Mouse (Mus musculus) gastrocnemius, postnatal 36 days (tissue): ENCODE measurements around the gene Gata3. TPM values are rescaled to one million over a fixed set of nuclear protein-coding genes. Genes with fewer than 3 reads are reported as not detected.
A peak's percentile ranks its signal among the peaks of the same experiment; 100 is the strongest.

Experiments used
- DNase-seq, 2 experiments: peaks; one replicate each; pipeline ENCODE4 v3.0.0; 2022
- intact Hi-C: fragments of 180-260 bp; cut with DNase I; formaldehyde crosslinking; loops from one replicate; pipeline ENCODE4 v1.15.1; 2025
- total RNA-seq, 2 experiments: library from RNA; stranded (reverse); gene quantifications; 2 replicates each; pipeline ENCODE4 v1.2.3; 2021

The Gata3 gene
- total RNA-seq, 2 experiments from 2014 or later = 0.57 to 0.92 TPM

DNA sequence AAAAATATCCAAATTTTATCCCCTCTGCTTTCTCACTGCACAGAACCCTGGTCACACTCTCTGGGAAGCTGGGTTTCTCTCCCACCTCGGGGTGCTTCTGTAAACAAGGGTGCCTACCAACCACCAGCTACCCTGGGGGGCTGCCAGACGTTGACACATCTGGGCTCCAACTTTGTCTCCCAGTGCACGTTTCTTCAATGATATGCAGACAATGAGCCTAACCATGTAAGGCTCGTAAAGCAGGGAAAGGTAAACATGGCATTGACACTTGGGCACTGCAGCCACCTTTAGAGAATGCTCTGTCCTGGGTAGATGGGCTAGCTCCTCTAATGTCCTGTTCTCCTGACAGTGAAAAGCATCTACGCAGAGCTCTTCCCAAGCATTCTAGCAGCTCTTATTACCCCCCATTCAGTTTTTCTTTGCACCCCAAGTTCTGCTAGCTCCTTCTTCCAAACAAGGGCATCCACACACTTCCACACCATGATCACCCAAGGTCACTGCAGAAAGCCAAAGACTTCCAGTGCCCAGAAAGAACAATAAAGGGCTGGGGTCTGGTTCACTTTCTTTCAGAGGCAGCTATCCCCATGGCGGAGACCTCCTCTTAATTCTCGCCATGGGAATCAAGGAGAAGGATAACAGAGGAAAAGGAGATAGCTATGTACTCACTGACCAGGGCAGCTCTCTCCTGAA, 2.8 kb downstream of the Gata3 start:
- intact Hi-C loops = loop anchor here (5.0 to 10.0 kb wide), 3 partner anchors 128 to 1900 kb away; no protein-coding TSS in a partner anchor
- DNase-seq = no peak

DNA sequence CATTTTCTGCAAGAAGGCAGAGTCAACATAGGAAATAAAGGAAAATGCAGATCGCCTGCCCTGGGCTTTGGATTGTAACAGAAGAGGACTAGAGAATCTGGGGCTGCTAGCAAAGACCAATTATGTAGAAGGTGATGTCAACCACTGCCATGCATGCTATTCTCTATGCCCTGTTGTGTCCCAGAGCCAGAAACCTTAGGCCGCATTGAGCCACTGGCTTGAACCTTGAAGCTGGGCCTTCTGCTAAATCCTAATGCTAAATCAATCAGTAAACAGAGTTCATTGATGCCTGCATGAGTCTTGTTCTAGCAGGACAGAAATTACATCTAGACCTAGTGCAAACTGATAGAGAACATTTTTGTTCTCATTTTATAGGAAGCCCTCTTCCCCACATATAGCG, 3.8 kb downstream of the Gata3 start:
- intact Hi-C loops = loop anchor here (5.0 to 10.0 kb wide), 3 partner anchors 129 to 1901 kb away; no protein-coding TSS in a partner anchor
- no peak for DNase-seq

DNA sequence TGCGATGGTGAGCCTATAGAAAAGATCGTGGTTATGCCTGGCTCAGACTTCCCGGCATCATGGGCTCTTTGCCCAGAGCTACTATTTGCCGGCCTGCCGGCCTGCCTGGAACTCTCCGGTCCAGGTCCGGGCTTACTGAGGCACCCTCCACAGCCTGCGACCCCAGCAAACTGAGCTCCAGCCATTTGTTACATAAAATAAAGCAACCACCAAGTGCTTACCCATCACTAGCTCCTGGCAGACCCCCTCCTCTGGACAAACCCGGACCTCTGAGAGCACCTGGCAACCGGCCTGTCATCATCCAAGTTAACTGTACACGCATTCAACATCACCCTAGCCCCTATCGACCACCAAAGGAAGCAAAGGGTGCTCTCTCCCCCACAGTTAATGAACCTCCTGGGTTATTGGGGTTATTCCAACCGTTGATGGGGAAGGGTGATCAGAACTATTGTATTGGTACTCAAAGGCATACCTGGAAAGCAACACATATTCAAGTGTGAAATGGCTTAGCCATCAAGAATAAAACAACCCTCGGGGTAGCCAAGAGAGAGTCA, 4.5 kb downstream of the Gata3 start:
- DNase-seq = no peak
- intact Hi-C loops = loop anchor here (5.0 to 10.0 kb wide), 3 partner anchors 130 to 1902 kb away; no protein-coding TSS in a partner anchor

DNA sequence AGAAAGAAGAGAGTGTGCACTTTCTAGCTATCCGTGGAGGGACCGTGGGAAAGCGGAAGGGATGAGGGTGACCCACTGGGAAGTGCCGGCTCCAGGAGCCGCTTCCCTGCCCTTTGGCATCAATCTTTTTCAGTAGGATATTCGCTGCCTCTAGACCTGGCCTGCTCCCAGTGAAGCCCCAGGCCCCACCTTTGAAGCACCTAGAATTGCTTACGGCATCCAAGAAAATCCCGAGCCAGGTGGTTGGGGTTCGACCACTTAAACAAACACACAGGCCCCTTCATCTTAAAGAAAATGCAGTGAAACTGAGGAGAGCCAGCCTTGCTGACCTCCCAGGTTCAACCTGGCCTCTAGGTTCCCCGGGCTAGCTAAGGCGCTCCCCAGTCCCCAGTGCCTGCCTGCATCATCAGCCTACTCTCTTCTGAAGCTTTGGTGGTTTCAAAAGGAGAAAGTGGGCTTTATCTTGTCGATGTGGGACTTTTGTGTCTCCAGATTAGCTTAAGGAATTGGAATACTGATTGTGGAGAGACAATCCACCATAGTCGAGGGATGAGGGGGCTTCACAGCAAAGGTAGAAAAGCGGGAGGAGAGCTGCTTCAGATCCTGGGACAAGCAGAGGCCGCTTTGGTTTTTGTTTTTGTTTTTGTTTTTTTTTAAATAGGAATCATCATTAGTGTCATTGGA, 5.2 kb downstream of the Gata3 start:
- DNase-seq = no peak
- intact Hi-C loops = loop anchor here (5.0 to 10.0 kb wide), 3 partner anchors 130 to 1903 kb away; no protein-coding TSS in a partner anchor

DNA sequence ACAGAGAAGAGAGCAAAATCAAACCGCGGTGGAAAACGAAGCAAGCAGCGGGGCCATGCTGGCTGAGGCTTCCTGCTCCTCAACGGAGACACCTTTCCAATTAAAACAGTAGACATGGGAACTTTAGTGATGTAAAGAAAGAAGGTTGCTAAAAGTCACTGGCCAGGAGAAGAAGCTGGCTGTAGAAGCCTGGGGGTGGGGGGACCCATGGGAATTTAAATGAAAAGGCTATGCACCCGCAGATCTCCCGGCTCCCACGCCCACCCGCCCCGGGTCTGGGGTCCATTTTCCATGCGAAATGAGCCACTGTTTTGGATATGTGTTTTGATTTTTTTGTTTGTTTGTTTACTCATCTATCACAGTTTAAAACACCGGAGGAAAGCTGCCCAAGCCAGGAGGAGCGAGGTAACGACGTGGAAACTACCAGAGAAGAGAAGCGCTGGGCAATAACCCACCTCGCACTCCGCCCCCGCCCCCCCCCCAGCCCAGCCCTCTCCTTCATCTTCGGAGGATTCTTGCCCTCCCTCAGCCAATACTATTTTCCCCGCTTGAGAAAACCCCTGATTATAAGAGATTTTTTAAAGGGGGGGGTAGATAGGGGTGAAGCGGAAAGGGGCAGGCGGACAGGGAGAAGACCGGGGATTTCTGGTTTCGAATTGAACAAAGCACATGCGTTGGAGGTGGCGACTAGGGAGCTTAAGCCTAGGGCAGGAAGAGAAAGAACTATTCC, 5.9 kb downstream of the Gata3 start:
- no peak for DNase-seq
- intact Hi-C loops = loop anchor here (10.0 kb wide), 2 partner anchors 131 to 1209 kb away; no protein-coding TSS in a partner anchor

DNA sequence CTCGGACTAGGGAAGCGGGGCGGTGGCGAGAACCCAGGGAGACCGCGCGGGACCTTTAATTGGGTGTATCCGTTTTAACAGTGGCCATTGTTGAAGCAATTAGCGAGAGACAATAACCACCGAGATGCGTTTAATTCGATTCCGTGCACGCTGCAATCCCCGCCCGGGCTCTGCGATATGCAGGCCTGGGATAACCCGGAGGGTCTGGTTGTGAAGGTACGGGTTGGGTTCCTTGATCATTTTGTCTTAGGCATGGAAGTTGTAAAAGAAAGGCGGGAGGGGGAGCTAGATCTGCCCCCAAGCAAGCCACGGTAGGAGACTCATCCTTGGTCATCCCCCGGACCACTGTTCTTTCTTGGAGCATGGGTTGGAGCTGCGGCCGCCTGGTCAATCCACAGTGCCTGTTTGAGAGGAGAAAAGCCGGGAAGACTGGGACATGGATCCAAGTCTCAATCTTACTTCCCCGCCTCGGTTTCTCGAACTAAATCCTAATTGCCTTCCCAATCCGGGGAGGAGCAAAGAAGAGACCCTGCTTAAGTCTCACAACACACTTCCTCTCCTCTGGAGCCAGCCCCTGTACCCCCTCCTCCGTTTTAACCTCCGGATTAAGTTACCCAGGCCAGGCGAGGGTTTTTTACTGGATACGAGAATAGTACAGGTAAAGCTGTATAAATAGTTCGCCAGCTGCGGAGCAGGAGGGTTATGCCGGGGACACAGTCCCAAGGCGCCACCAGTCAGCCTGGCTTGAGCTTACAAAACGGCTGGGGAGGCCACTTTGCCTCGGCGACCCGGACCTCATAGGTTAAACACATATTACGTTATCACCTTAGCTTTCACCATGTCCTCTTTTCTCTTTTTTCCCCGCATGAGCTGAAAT, 6.7 kb downstream of the Gata3 start:
- DNase-seq = no peak
- intact Hi-C loops = loop anchor here (10.0 kb wide), 2 partner anchors 132 to 1208 kb away; no protein-coding TSS in a partner anchor

DNA sequence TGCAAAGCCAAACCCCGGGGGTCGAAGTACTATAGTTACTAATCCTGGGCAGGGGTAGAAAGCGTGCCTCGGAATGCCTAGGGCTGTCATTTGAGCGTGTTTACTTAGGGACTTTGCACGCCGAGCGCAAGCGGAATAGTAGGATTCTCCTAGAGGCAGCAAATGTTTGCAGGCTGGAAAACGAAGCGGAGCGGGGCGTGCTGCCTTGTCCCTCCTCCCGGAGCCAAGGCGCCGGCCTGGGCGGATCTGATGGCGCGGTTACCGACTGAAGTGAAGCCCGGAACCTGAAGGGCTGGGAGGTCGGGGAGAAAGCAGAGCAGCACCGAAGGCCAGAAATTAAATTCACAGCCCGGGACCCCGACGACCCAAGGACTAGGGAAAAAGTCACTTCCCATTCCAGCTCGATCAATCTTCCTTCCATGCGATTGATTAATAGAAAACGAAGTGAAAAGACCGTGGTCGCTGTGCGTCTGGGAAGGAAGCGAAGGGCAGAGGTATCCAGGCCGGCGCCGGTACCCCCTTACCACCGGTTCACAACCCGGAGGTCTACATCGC, 7.4 kb downstream of the Gata3 start:
- DNase-seq = peak in 1 of 2 experiments; percentile 46
- intact Hi-C loops = loop anchor here (10.0 kb wide), 2 partner anchors 132 to 1208 kb away; no protein-coding TSS in a partner anchor

DNA sequence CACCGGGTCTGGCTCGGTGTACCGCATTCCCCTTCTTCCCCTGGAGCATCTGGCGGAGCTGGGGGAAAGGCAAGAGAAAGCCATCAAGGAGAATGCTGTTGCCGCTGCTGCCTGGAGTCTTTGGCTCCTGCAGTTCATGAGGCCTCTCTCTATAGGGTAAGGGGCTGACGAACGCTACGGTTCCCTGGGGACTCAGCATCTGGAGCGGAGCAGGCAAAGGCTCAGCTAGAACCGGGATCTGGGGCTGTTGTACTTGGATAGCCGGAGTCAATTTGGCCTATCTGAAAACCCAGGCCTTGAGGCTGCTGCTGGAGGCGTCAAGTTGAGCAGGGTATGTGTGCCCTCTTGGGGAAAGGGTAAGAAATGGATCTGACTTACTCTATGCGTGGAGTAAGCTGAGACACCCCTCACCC, 8.2 kb downstream of the Gata3 start:
- no peak for DNase-seq
- intact Hi-C loops = loop anchor here (10.0 kb wide), 2 partner anchors 133 to 1207 kb away; no protein-coding TSS in a partner anchor

DNA sequence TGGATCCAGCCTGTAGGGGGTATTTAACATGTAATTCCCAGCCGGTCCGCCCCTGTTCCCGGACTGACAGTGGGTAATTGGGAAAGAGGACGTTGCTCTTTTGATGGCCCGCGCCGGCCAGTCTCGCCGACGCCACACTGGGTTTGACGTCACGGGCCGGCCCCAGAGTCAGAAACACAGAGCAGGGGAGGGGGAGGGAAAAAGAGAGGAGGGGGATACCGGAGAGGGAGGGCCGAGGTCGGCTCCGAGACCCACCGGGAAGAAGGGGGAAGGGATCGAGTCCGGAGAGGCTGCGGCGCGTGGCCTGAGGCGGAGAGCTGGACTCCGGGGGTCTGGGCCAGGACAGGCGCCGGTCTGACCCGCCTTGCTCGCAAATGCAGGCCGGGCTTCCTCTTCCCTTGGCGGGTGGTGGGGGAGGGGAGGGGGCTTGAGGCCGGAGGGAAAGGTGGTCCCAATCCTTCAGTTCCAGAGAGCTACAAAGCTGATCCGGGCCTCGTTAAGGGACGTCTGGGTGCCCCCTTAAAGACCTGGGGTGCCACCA, 8.7 kb downstream of the Gata3 start, which contains the start of gene 4930412O13Rik:
TSS of gene 4930412O13Rik (plus strand) at position 202 of the 541 bp plus-strand sequence.
- intact Hi-C loops = loop anchor here (10.0 kb wide), 2 partner anchors 134 to 1206 kb away; no protein-coding TSS in a partner anchor
- DNase-seq = no peak

DNA sequence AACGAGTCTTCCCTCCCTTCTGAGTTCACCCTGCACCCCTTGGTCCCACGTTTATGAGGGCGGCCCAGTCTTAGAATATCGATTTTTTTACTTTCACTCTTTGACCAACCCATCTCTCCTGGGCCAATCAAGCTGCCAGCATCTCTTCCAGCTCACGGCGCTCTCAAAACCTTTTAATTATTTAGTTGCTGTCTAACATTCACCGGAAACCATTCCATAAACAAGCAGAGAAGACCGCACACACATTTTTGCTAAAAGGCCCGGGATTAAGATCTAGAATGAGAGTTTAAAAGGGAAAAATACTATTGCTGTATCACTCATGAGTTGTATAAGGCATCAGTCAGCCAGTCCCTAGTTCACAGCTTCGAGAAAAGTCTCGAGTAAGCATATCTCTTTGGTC, 9.6 kb downstream of the Gata3 start:
- intact Hi-C loops = loop anchor here (10.0 kb wide), 2 partner anchors 135 to 1205 kb away; no protein-coding TSS in a partner anchor
- no peak for DNase-seq

DNA sequence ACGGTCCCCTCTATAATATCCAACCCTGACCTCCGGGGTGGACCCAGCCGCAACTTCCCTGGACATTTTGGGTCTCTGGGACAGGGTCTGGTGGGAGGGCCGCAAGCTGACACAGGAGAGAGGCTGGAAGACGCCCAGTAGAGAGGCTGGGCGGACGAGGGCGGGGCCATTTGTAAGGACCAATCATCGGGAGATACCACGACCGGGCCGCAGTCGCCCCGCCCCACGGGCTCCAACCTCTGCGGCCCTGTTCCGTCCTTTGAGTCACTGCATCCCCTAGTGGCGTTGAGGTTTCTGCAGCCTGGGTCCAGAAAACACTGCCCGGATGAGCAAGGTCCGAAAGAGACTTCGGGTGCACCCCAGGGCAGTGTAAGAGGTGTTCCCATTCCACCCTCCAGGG, 10.3 kb downstream of the Gata3 start:
- DNase-seq = peak; percentile 86
- intact Hi-C loops = no loop called here

DNA sequence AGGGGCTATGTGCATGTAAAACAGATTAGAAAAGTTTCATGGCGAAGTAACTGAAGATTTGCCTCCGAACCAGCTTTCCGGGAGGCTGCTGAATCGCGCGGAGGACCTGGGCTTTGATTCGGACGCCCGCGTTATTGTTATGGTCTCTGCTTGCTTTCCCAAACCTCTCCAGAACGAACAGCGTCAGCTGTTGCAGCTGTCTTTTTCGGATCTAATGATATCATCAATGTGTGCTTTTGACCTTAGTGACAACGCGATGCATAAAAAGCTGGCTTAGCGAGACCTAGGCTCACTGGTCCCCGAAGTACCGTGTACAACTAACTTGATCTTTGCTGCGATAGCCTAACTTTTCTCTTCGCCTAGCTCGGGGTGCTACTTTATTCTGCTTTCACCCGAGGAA, 10.7 kb downstream of the Gata3 start:
- intact Hi-C loops = no loop called here
- DNase-seq = no peak

DNA sequence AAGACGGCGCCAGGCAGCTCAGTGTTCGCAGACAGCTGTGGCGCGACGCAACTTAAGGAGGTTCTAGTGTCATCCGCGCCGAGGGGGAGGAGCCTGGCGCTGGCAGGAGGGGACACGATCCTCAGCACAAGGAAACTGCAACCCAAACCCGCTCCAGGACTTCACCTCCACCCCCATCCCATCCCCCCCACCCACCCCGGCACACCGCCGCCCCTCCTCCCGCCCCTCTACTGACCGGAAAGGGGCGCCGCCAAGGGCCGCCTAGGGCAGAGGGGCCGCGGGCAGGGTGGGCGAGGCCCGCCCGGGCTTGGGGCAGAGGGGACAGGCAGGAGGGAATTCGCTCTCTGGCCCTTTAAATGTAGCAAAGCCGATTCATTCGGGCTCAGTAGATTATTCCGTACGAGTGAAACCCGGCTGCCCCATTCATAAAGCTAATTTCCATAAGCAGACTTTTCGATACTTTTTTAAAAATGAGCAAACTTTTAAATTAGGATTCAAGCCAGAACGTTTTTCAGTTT, 11.2 kb downstream of the Gata3 start:
- intact Hi-C loops = no loop called here
- DNase-seq = no peak

DNA sequence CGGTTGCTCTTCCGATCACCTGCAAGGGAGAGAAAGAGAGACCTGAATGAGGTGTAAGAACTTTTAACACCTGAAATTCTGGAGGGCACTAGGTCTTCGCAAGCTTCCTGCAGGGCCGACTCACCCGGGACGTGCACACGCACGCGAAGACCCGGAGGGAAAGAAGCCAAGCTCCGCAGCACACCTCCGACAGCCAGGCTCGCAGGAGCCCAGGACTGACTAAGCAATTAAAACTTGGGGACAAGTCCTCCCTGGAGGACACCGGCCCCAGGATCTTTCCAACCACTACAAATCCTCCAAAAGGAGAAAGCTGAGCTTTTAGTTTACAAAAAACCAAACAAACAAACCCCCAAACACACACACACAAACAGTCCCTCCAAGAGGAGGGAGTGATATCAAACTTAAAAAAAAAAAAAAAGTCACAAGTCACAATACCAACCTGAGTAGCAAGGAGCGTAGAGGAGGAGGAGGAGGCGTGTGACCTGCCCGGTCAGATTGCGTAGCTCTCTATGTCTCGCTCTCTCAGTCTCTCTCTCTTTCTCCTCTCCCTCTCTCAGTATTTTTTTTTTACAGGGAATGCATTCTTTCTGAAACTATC, 11.8 kb downstream of the Gata3 start:
- no peak for DNase-seq
- intact Hi-C loops = no loop called here

DNA sequence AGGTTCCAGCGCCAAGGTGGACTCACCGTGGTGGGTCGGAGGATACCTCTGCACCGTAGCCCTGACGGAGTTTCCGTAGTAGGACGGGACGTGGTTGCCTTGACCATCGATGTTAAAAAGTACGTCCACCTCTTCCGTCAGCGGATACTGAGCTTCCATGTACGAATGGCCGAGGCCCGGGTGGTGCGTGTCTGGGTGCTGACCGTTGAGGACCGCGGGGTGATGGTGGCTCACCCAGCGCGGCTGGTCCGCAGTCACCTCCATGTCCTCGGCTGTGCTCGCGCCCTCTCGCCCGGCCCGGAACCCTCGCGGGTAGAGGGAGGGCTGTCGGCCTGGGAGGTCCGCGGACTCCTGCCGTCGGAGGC, 12.5 kb downstream of the Gata3 start:
- no peak for DNase-seq
- intact Hi-C loops = no loop called here

DNA sequence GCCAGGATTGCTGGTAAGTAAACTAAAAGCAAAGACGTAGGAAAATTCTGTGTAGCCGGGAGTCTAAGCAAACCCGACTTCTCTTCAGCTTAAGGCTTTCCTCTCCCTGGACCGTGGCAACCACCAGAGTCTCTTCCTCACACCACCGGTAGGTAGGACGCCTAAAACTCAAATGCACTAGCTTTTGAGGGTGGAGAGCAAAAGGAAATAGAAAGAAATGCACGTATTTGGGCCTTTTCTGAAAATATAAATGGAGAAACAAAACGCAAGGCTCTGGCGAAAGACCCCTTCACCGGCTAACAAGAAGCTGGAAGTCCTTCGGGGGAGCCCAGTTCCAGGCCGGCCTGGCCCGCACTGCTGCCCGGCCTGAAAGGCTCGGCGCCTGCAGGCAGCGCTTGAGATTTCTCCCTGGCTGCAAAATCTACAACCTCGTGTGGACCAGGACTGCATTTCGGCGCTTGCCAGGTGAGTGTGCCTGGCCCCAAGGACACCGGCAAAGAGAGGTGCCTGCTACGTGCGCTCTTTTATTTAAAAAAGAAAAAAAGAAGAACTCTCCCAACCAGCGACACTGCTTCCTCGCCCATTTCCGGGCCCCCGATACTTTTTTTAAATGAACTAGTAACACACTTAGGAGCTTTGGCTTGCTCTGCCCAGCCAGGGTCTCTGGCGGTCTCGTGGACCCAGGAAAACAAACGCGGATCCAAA, 13.1 kb downstream of the Gata3 start:
- DNase-seq = no peak
- intact Hi-C loops = no loop called here

DNA sequence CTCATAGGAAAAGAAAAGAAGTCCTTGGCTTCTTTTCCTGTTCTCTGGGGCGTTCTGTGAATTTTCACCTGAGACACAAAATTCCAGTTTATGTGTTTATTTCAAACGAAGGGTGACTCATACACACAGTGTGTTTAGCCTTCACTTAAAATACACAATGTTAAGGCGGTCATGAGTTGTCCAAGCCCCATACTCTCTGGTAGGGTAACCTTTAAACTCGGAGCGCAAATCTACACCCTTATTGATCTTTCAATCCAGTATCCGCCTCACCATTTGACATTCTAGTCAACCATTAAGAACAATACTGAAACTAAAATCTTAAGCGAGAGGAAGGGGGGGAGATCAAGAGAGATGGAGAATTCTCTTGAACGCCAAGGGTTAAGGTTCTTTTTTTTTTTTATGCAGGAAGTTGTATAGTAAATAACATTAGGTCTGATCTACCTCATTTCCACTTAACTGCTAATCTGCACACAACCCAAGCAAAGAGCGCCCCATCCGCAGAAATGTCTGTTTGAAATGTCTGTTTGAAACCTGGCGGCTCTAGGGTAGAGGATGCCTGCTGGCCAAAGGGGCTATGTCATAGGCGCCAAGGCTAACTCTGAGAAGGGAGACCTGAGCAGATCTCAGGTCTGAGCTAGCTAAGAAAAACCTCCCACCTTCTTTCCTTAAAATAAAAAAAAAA, 14.0 kb downstream of the Gata3 start:
- DNase-seq = no peak
- intact Hi-C loops = no loop called here
